Mouse (Mus musculus): ENCODE results near the gene Eno3. TPM values are rescaled to one million over a fixed set of nuclear protein-coding genes. Genes with fewer than 3 reads are reported as not detected.

Gene Eno3
- polyA plus RNA-seq, 1 experiment = 97.3 TPM

DNA sequence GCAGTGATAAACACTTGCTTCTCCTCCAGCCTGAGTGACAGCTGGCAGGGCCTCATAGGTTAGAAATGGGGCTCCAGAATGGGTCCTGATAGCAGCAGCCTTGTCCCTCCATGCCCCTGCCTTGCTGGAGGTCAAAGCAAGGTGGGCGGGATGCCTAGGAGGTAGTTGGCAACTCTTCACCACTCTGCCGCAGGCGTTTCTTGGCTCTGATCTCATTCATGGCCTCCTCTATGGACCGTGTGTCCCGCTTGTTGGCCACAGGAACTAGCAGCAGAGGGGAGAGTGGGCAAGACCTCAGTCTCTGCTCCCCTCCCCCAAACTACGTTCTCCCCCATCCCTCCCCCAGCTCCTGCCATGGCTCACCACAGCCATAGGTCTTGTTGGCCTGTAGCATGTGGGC lies 7.0 kb downstream of the Eno3 start:
- DNase-seq = no peak
- TF ChIP-seq CTCF (IDR thresholded peaks at IDR 0.05; ENCODE audit: insufficient read depth, low read length) = no peak
- no peak for TF ChIP-seq POLR2A (IDR thresholded peaks at IDR 0.05; ENCODE audit: borderline replicate concordance, extremely low read depth, low read depth, low read length)
- Histone ChIP-seq H3K4me1 (ENCODE audit: control insufficient read depth, insufficient read depth, low read length) (peaks cover 4% of the 10 kb centered on the region; the same call in 1 of the 2 replicates), H3K4me3 (replicated peaks; ENCODE audit: extremely low read depth, low read depth, low read length) (no peak overlapping the region)
- whole genome bisulfite sequencing = 81% methylated on average over 6 of the region's 6 CpGs

DNA sequence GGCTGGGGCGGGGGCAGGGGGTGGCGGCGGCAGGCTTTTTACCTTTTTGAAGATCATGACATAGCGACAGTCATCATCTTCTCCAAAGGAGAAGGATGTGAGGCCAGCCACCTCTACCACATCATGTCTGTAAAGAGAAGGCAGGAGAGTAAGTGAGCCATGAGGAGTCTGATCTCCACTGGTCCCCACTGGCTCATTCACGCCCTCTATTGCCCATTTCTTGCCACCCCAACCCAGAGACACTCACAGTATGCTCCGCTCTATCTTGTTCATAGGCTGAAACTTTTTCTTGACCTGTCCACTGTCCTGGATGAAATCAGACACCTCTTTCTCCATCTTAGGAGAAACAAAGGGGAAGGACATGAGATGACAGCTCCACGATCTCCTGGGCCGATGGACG lies 7.7 kb downstream of the Eno3 start:
- H3K4me1 ChIP-seq (ENCODE audit: control insufficient read depth, insufficient read depth, low read length) = peaks cover 4% of the 10 kb centered on the region; the same call in 1 of the 2 replicates
- WGBS = 90% methylated on average over 9 of the region's 9 CpGs
- TF ChIP-seq POLR2A (IDR thresholded peaks at IDR 0.05; ENCODE audit: borderline replicate concordance, extremely low read depth, low read depth, low read length) = no peak
- TF ChIP-seq CTCF (IDR thresholded peaks at IDR 0.05; ENCODE audit: insufficient read depth, low read length) = 0 out of 2 replicates have a peak, but pooled peaks have one; percentile 13
- no peak for DNase-seq
- H3K4me3 ChIP-seq (replicated peaks; ENCODE audit: extremely low read depth, low read depth, low read length) = no peak overlapping the region

- peaks cover 4% of the 10 kb centered on the region; the same call in 1 of the 2 replicates for H3K4me1 ChIP-seq (ENCODE audit: control insufficient read depth, insufficient read depth, low read length)
- TF ChIP-seq CTCF (IDR thresholded peaks at IDR 0.05; ENCODE audit: insufficient read depth, low read length) = no peak
- no peak for TF ChIP-seq POLR2A (IDR thresholded peaks at IDR 0.05; ENCODE audit: borderline replicate concordance, extremely low read depth, low read depth, low read length)
- H3K4me3 ChIP-seq (replicated peaks; ENCODE audit: extremely low read depth, low read depth, low read length) = no peak overlapping the region
- WGBS = 87% methylated on average over 8 of the region's 8 CpGs
- no peak for DNase-seq
Measured at GRCm38 (mm10) chr11:70666687-70667086, 9.7 kb downstream of the Eno3 start.

GRCm38 (mm10) chr11:70667271-70668150 lies 10.5 kb downstream of the Eno3 start:
- no peak overlapping the region for H3K4me3 ChIP-seq (replicated peaks; ENCODE audit: extremely low read depth, low read depth, low read length)
- TF ChIP-seq CTCF (IDR thresholded peaks at IDR 0.05; ENCODE audit: insufficient read depth, low read length) = no peak
- DNase-seq = no peak
- peaks cover 4% of the 10 kb centered on the region; the same call in 1 of the 2 replicates for H3K4me1 ChIP-seq (ENCODE audit: control insufficient read depth, insufficient read depth, low read length)
- WGBS = 52% methylated on average over 14 of the region's 14 CpGs

GRCm38 (mm10) chr11:70668335-70668770 lies 11.4 kb downstream of the Eno3 start:
- WGBS = under 1% methylated on average over 15 of the region's 15 CpGs
- Histone ChIP-seq H3K4me1 (ENCODE audit: control insufficient read depth, insufficient read depth, low read length) (peaks cover 4% of the 10 kb centered on the region; the same call in 1 of the 2 replicates), H3K4me3 (replicated peaks; ENCODE audit: extremely low read depth, low read depth, low read length) (peak overlapping the region; percentile 57)
- TF ChIP-seq POLR2A (IDR thresholded peaks at IDR 0.05; ENCODE audit: borderline replicate concordance, extremely low read depth, low read depth, low read length) (0 out of 2 replicates have a peak, but pooled peaks have one; percentile 19), CTCF (IDR thresholded peaks at IDR 0.05; ENCODE audit: insufficient read depth, low read length) (no peak)
- DNase-seq = peak; percentile 79

- Histone ChIP-seq H3K4me3 (replicated peaks; ENCODE audit: extremely low read depth, low read depth, low read length) (peak within 1 kb of the TSS; percentile 74), H3K4me1 (ENCODE audit: control insufficient read depth, insufficient read depth, low read length) (peaks cover 4% of the 10 kb centered on the region; the same call in 1 of the 2 replicates)
- WGBS = under 1% methylated on average over 44 of the region's 44 CpGs
- DNase-seq = peak; percentile 95
- TF ChIP-seq CTCF (IDR thresholded peaks at IDR 0.05; ENCODE audit: insufficient read depth, low read length) (no peak), POLR2A (IDR thresholded peaks at IDR 0.05; ENCODE audit: borderline replicate concordance, extremely low read depth, low read depth, low read length) (peak; percentile 97)
Measured at GRCm38 (mm10) chr11:70668771-70669505, 11.9 kb downstream of the Eno3 start, which contains the start of gene Spag7. Gene Spag7 (minus strand): TSS chr11:70669416.

DNA sequence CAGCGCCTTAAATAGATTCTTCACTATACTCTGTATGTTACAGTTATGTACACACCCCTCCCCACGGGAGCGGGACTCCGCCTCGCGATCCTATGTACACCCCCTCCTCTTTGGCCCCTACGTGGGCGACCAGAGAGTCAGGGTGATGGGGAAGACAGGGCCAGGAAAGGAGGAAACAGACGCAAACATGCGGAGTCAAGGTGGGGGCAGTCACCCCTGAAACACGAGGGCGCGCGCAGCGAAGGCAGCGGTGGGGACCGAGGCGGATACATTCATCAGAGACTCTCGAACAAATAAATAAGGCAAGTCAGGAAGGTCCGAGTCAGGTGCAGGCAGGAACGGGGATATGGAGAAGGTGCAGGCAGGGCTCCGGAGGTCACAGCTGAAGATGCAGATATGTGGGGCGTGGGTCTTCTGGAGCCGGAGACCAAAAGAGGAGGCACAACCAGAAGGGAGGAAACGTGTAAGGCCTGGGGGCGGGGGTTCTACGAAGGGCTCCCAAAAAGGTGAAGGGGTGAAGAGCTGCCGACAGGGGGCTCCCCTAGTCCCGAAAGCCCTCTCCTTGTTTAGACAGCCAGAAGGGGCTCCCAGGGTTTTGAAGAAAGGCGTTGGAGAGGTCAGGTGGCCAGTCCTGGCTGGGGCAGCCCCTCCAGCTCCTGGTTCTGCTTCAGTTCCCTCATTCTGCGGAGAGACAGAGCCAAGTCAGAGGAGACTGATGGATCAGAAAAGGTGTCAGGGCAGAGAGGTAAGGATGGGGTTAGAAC lies 12.8 kb downstream of the Eno3 start:
- Histone ChIP-seq H3K4me1 (ENCODE audit: control insufficient read depth, insufficient read depth, low read length) (peaks cover 4% of the 10 kb centered on the region; the same call in 1 of the 2 replicates), H3K4me3 (replicated peaks; ENCODE audit: extremely low read depth, low read depth, low read length) (peak overlapping the region; percentile 74)
- TF ChIP-seq POLR2A (IDR thresholded peaks at IDR 0.05; ENCODE audit: borderline replicate concordance, extremely low read depth, low read depth, low read length) (peak; percentile 49; the same call in 1 of the 2 replicates), CTCF (IDR thresholded peaks at IDR 0.05; ENCODE audit: insufficient read depth, low read length) (no peak)
- DNase-seq = peak; percentile 67
- WGBS = under 1% methylated on average over 31 of the region's 31 CpGs

DNA sequence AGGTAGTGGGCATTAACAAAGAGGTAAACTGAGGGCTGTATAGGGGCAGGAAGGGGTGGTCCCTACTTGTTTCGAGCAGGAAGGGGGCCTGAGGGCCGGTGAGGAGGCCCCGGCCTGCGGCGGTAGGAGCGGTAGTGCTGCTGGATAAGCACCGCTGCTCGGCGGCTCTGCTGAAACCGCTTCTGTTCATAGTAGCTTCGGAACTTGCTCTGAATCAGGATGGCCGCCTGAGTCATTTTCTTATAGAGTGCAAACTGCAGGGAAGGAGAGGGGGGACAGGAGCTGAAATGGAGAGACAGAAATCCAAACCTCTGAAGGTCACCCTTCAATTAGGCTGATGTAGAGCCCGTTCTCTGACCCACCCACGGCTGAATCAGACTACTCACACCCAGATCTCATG lies 13.5 kb downstream of the Eno3 start:
- 57% methylated on average over 14 of the region's 14 CpGs for WGBS
- DNase-seq = no peak
- TF ChIP-seq POLR2A (IDR thresholded peaks at IDR 0.05; ENCODE audit: borderline replicate concordance, extremely low read depth, low read depth, low read length) = no peak
- no peak for TF ChIP-seq CTCF (IDR thresholded peaks at IDR 0.05; ENCODE audit: insufficient read depth, low read length)
- Histone ChIP-seq H3K4me1 (ENCODE audit: control insufficient read depth, insufficient read depth, low read length) (peaks cover 4% of the 10 kb centered on the region; the same call in 1 of the 2 replicates), H3K4me3 (replicated peaks; ENCODE audit: extremely low read depth, low read depth, low read length) (no peak overlapping the region)
